Mouse (Mus musculus) bone marrow macrophage, adult 2 months (primary cell): ENCODE data around the gene Ears2.

Experiments
- CTCF ChIP-seq: IDR thresholded peaks from 2 replicates; pipeline ENCODE4 v1.5.1; 2012; ENCODE audit warnings: low read depth, mild to moderate bottlenecking, low read length, moderate library complexity
- POLR2A ChIP-seq: IDR thresholded peaks from 2 replicates; pipeline ENCODE4 v1.6.1; 2012; ENCODE audit warnings: mild to moderate bottlenecking, low read depth, low read length, borderline replicate concordance

GRCm38 (mm10) chr7:122034348-122034747 lies 32.7 kb downstream of the Ears2 start:
- TF ChIP-seq CTCF (no peak), POLR2A (no peak)
